Mouse (Mus musculus) CD4-positive, CD25-positive, alpha-beta regulatory T cell (primary cell): ENCODE measurements around the gene Cul9. TPM values are rescaled to one million over a fixed set of nuclear protein-coding genes. Genes with fewer than 3 reads are reported as not detected.

ENCODE experiments used
- polyA plus RNA-seq: library from polyadenylated mRNA; unstranded; fragments of 100-300 nt; shearing (Covaris generic); gene quantifications from one replicate; pipeline ENCODE4 v1.2.1, GENCODE M21; 2017

Cul9 gene
- polyA plus RNA-seq = 6.2 TPM

GRCm38 (mm10) chr17:46545813-46546564, at the start of gene Cul9:
Gene Cul9 (minus strand): TSS chr17:46546388.

GRCm38 (mm10) chr17:46555673-46556583, 9.7 kb upstream of the Cul9 start, which contains the start of gene Srf:
Gene Srf (minus strand): TSS chr17:46556175.

GRCm38 (mm10) chr17:46496623-46497434, 49.4 kb downstream of the Cul9 start, which contains the start of gene Dnph1:
Gene Dnph1 (plus strand): TSS chr17:46496711.

GRCm38 (mm10) chr17:46487431-46487830, 58.8 kb downstream of the Cul9 start, which contains the start of gene Ttbk1:
Gene Ttbk1 (minus strand): TSS chr17:46487675.

Other genes with a start within 250 kb of the Cul9 start
- not detected for gene Dlk2, start 249.0 kb downstream of the Cul9 start, polyA plus RNA-seq
- 7.8 TPM for gene Abcc10, start 218.0 kb downstream of the Cul9 start, polyA plus RNA-seq
- 10.8 TPM for gene Zfp318, start 162.7 kb downstream of the Cul9 start, polyA plus RNA-seq
- gene Crip3, start 117.5 kb downstream of the Cul9 start, polyA plus RNA-seq = not detected
- gene Slc22a7, start 107.9 kb downstream of the Cul9 start, polyA plus RNA-seq = not detected
- gene Ttbk1, start 58.7 kb downstream of the Cul9 start, polyA plus RNA-seq = 0.14 TPM
- gene Dnph1, start 49.7 kb downstream of the Cul9 start, polyA plus RNA-seq = 5.4 TPM
- 41.4 TPM for gene Srf, start 9.8 kb upstream of the Cul9 start, polyA plus RNA-seq
- 0.23 TPM for gene Ptk7, start 83.1 kb upstream of the Cul9 start, polyA plus RNA-seq
- 24.7 TPM for gene Klc4, start 99.6 kb upstream of the Cul9 start, polyA plus RNA-seq
- 42.7 TPM for gene Mrpl2, start 99.8 kb upstream of the Cul9 start, polyA plus RNA-seq
- 10.0 TPM for gene Cul7, start 103.9 kb upstream of the Cul9 start, polyA plus RNA-seq
- 65.9 TPM for gene Rrp36, start 128.0 kb upstream of the Cul9 start, polyA plus RNA-seq
- 149 TPM for gene Mea1, start 132.4 kb upstream of the Cul9 start, polyA plus RNA-seq
- 60.8 TPM for gene Klhdc3, start 134.5 kb upstream of the Cul9 start, polyA plus RNA-seq
- 98.9 TPM for gene Ppp2r5d, start 158.7 kb upstream of the Cul9 start, polyA plus RNA-seq
- 53.2 TPM for gene Pex6, start 165.1 kb upstream of the Cul9 start, polyA plus RNA-seq
- 0.66 TPM for gene Gnmt, start 182.8 kb upstream of the Cul9 start, polyA plus RNA-seq
- 49.8 TPM for gene Cnpy3, start 205.8 kb upstream of the Cul9 start, polyA plus RNA-seq
- not detected for gene Ptcra, start 217.3 kb upstream of the Cul9 start, polyA plus RNA-seq
- gene 2310039H08Rik, start 226.2 kb upstream of the Cul9 start, polyA plus RNA-seq = 31.3 TPM
- gene Rpl7l1, start 236.3 kb upstream of the Cul9 start, polyA plus RNA-seq = 139 TPM